Mouse (Mus musculus): ENCODE measurements around the gene Lamtor2.

Lamtor2 gene

GRCm38 (mm10) chr3:88503881-88504746 lies 48.8 kb downstream of the Lamtor2 start:
- no peak for DNase-seq (ENCODE audit: low spot score in 2 of 2)

- no peak for DNase-seq (ENCODE audit: low spot score in 2 of 2)
Measured at GRCm38 (mm10) chr3:88503505-88503863, 49.4 kb downstream of the Lamtor2 start.

GRCm38 (mm10) chr3:88502641-88503504 lies 50.0 kb downstream of the Lamtor2 start:
- peak; percentile 82 to 85 for DNase-seq (ENCODE audit: low spot score in 2 of 2)

GRCm38 (mm10) chr3:88502031-88502571 lies 50.8 kb downstream of the Lamtor2 start:
- DNase-seq (ENCODE audit: low spot score in 2 of 2) = no peak

GRCm38 (mm10) chr3:88501366-88502030 lies 51.4 kb downstream of the Lamtor2 start:
- no peak for DNase-seq (ENCODE audit: low spot score in 2 of 2)

- DNase-seq (ENCODE audit: low spot score in 2 of 2) = no peak
Measured at GRCm38 (mm10) chr3:88500655-88501365, 52.1 kb downstream of the Lamtor2 start.

- DNase-seq (ENCODE audit: low spot score in 2 of 2) = no peak
Measured at GRCm38 (mm10) chr3:88500087-88500486, 52.8 kb downstream of the Lamtor2 start.
